Mouse (Mus musculus) hindbrain, embryonic 13.5 days (tissue): ENCODE measurements at regions not wholly inside any gene's neighbourhood (a gene's known extent, or its start where the extent isn't known, plus 50 kb on each side); places are given as distances from the start of the nearest gene placed in this dataset.
A peak's percentile ranks its signal among the peaks of the same experiment; 100 is the strongest.

Experiments used
- ATAC-seq: fragments of 200-750 bp; cut with Nextera tagmentation; 2 replicates; pipeline ENCODE4 v1.8.0; 2017; ENCODE audit warnings: moderate TSS enrichment; ENCODE audit not compliant: low FRiP score
- H3K27ac ChIP-seq: fragments of 300-500 bp; sonication (generic); 2 replicates; pipeline ENCODE4 v1.5.1; 2015; ENCODE audit warnings: inconsistent platforms, mild to moderate bottlenecking, moderate library complexity
- H3K27me3 ChIP-seq: fragments of 300-500 bp; sonication (generic); 2 replicates; pipeline ENCODE4 v1.6.1; 2015; ENCODE audit warnings: mild to moderate bottlenecking, inconsistent platforms
- H3K36me3 ChIP-seq: fragments of 300-500 bp; sonication (generic); 2 replicates; pipeline ENCODE4 v1.6.1; 2015; ENCODE audit warnings: mild to moderate bottlenecking, inconsistent platforms
- H3K4me1 ChIP-seq: fragments of 300-500 bp; sonication (generic); replicated peaks from 2 replicates; pipeline ENCODE4 v1.6.1; 2015; ENCODE audit warnings: inconsistent platforms
- H3K4me2 ChIP-seq: fragments of 300-500 bp; sonication (generic); 2 replicates; pipeline ENCODE4 v1.6.1; 2015; ENCODE audit warnings: inconsistent platforms, mild to moderate bottlenecking, moderate library complexity
- H3K4me3 ChIP-seq: fragments of 300-500 bp; sonication (generic); 2 replicates; pipeline ENCODE4 v1.5.1; 2015; ENCODE audit warnings: mild to moderate bottlenecking, inconsistent platforms
- H3K9ac ChIP-seq: fragments of 300-500 bp; sonication (generic); 2 replicates; pipeline ENCODE4 v1.6.1; 2015; ENCODE audit warnings: mild to moderate bottlenecking, inconsistent platforms
- H3K9me3 ChIP-seq: fragments of 300-500 bp; sonication (generic); 2 replicates; pipeline ENCODE4 v1.6.1; 2016; ENCODE audit warnings: inconsistent platforms
- WGBS: fragments of 180-500 bp; shearing (Covaris S2); methylation state at CpG from one replicate; pipeline ENCODE4 v1.1.7; 2015; 5-methylcytosine and 5-hydroxymethylcytosine counted together

DNA sequence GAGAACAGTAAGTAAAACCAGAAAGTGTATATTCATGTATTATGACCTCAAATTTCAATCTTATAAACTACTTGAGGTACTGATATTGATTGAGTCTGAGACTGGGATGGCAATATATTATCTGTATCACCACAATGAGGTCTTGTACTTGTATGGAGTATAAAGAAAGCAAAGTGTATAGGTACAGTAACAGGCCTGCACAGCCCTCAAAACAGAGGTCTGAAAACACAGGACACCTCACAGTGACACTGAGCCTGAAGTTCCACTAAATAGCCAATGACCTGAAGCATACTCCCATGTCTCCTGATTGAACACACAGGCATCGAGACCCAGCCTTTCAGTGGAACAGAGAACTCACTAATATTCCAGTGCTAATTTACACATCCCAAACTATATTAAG is 144.8 kb downstream of the Dad1 start:
- Histone ChIP-seq H3K9ac (no peak overlapping the region), H3K4me3 (no peak overlapping the region), H3K4me2 (no peak overlapping the region), H3K9me3 (no peaks in the 10 kb centered on the region), H3K36me3 (no peaks in the 10 kb centered on the region), H3K27me3 (no peaks in the 10 kb centered on the region), H3K4me1 (peaks cover 18% of the 10 kb centered on the region), H3K27ac (no peak overlapping the region)
- no peak for ATAC-seq
- 97% methylated on average over 1 of the region's 1 CpGs for WGBS

GRCm38 (mm10) chr14:54108311-54109074 is 145.4 kb downstream of the Dad1 start:
- 20% methylated on average over 9 of the region's 9 CpGs for WGBS
- H3K27ac ChIP-seq: no peak overlapping the region

GRCm38 (mm10) chr14:54107204-54107796 is 146.6 kb downstream of the Dad1 start:
- no peaks in the 10 kb centered on the region for H3K36me3 ChIP-seq
- H3K27me3 ChIP-seq: no peaks in the 10 kb centered on the region
- no peak for ATAC-seq
- H3K9me3 ChIP-seq: no peaks in the 10 kb centered on the region
- peaks cover 18% of the 10 kb centered on the region for H3K4me1 ChIP-seq
- WGBS: 89% methylated on average over 7 of the region's 7 CpGs
- no peak overlapping the region for H3K27ac ChIP-seq
- no peak overlapping the region for H3K9ac ChIP-seq
- H3K4me3 ChIP-seq: no peak overlapping the region
- H3K4me2 ChIP-seq: no peak overlapping the region

More at GRCm38 (mm10) chr14:54108311-54109074, 145.4 kb downstream of the Dad1 start:
- Histone ChIP-seq H3K36me3 (no peaks in the 10 kb centered on the region), H3K4me2 (no peak overlapping the region), H3K9ac (no peak overlapping the region), H3K27me3 (no peaks in the 10 kb centered on the region), H3K4me3 (no peak overlapping the region), H3K4me1 (peaks cover 18% of the 10 kb centered on the region), H3K9me3 (no peaks in the 10 kb centered on the region)
- peak; percentile 65; the same call in 1 of the 2 replicates for ATAC-seq

DNA sequence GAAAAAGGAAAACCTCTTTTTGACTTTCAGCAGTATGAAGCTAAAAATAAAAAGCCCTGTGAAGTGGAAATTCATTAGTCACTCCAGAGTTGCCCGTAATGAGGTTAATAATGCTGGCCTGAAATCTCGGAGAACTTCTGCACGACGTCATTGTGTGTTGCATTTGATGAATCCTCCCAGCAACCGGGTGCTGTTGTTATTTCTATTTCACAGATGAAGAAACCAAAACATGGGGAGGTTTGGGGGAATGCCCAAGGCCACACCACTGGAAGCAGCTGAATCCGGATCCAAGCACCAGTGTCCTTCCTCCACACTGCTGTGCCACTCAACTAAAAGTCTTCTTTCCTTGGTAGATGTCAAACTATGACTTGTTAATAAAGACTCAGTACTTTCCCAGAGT is 149.7 kb downstream of the Dad1 start:
- no peak overlapping the region for H3K27ac ChIP-seq
- H3K4me2 ChIP-seq: no peak overlapping the region
- 84% methylated on average over 6 of the region's 6 CpGs for WGBS
- ATAC-seq: no peak
- no peaks in the 10 kb centered on the region for H3K27me3 ChIP-seq
- no peak overlapping the region for H3K9ac ChIP-seq
- H3K36me3 ChIP-seq: no peaks in the 10 kb centered on the region
- no peak overlapping the region for H3K4me3 ChIP-seq
- peaks cover 18% of the 10 kb centered on the region for H3K4me1 ChIP-seq
- no peaks in the 10 kb centered on the region for H3K9me3 ChIP-seq

- Histone ChIP-seq H3K9ac (no peak overlapping the region), H3K4me1 (peaks cover 11% of the 10 kb centered on the region), H3K27ac (no peak overlapping the region), H3K36me3 (no peaks in the 10 kb centered on the region), H3K27me3 (no peaks in the 10 kb centered on the region), H3K4me3 (no peak overlapping the region), H3K4me2 (no peak overlapping the region), H3K9me3 (no peaks in the 10 kb centered on the region)
- 78% methylated on average over 5 of the region's 5 CpGs for WGBS
- ATAC-seq: no peak
Observed at GRCm38 (mm10) chr14:54103541-54103940, 150.4 kb downstream of the Dad1 start.

DNA sequence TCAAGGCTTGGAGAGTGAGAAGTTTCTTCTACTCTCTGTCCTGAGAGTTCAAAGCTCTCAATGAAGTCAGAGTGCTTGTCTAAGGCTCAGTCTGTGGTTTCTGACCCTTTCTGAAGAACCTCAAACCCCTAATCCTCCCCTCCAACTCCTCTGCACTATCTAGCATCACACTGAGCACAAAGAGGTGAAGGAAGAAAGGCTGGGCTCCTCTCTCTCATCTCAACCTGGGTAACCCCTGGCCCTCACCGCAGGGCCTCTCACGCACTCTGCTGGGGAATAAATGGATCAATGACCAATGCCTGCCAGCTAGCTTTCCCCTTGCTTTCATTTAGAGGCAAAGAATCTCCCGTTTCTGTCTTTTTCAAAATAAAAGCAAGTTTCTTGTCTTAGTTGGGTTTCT is 150.8 kb downstream of the Dad1 start:
- Histone ChIP-seq H3K4me1 (peaks cover 7% of the 10 kb centered on the region), H3K27ac (no peak overlapping the region), H3K4me3 (no peak overlapping the region), H3K9ac (no peak overlapping the region), H3K36me3 (no peaks in the 10 kb centered on the region), H3K27me3 (no peaks in the 10 kb centered on the region), H3K9me3 (no peaks in the 10 kb centered on the region), H3K4me2 (no peak overlapping the region)
- 60% methylated on average over 3 of the region's 3 CpGs for WGBS
- no peak for ATAC-seq

GRCm38 (mm10) chr14:54101775-54102174 is 152.1 kb downstream of the Dad1 start:
- Histone ChIP-seq H3K4me2 (no peak overlapping the region), H3K4me3 (no peak overlapping the region), H3K9me3 (no peaks in the 10 kb centered on the region), H3K4me1 (0 out of 2 replicates have a peak, but pooled peaks cover 11% of the 10 kb centered on the region), H3K36me3 (no peaks in the 10 kb centered on the region), H3K9ac (no peak overlapping the region), H3K27me3 (no peaks in the 10 kb centered on the region), H3K27ac (no peak overlapping the region)
- no peak for ATAC-seq
- WGBS: 53% methylated on average over 3 of the region's 3 CpGs

GRCm38 (mm10) chr14:54099360-54099759 is 154.5 kb downstream of the Dad1 start:
- Histone ChIP-seq H3K27me3 (no peaks in the 10 kb centered on the region), H3K4me3 (no peak overlapping the region), H3K27ac (no peak overlapping the region), H3K9ac (no peak overlapping the region), H3K4me1 (0 out of 2 replicates have a peak, but pooled peaks cover 11% of the 10 kb centered on the region), H3K4me2 (no peak overlapping the region), H3K9me3 (no peaks in the 10 kb centered on the region), H3K36me3 (no peaks in the 10 kb centered on the region)
- WGBS: 88% methylated on average over 6 of the region's 6 CpGs
- no peak for ATAC-seq

GRCm38 (mm10) chr14:54098122-54098775 is 155.7 kb downstream of the Dad1 start:
- no peak overlapping the region for H3K27ac ChIP-seq
- ATAC-seq: no peak
- H3K4me3 ChIP-seq: no peak overlapping the region
- no peak overlapping the region for H3K4me2 ChIP-seq
- H3K27me3 ChIP-seq: no peaks in the 10 kb centered on the region
- no peak overlapping the region for H3K9ac ChIP-seq
- 81% methylated on average over 10 of the region's 10 CpGs for WGBS
- 0 out of 2 replicates have a peak, but pooled peaks cover 11% of the 10 kb centered on the region for H3K4me1 ChIP-seq
- no peaks in the 10 kb centered on the region for H3K36me3 ChIP-seq
- H3K9me3 ChIP-seq: no peaks in the 10 kb centered on the region

GRCm38 (mm10) chr14:54097026-54097425 is 156.9 kb downstream of the Dad1 start:
- no peaks in the 10 kb centered on the region for H3K27me3 ChIP-seq
- WGBS: 87% methylated on average over 2 of the region's 2 CpGs
- ATAC-seq: no peak
- no peak overlapping the region for H3K4me3 ChIP-seq
- no peaks in the 10 kb centered on the region for H3K9me3 ChIP-seq
- H3K9ac ChIP-seq: no peak overlapping the region
- H3K4me2 ChIP-seq: no peak overlapping the region
- H3K36me3 ChIP-seq: no peaks in the 10 kb centered on the region
- H3K27ac ChIP-seq: no peak overlapping the region
- 0 out of 2 replicates have a peak, but pooled peaks cover 11% of the 10 kb centered on the region for H3K4me1 ChIP-seq

- no peak overlapping the region for H3K4me3 ChIP-seq
- H3K36me3 ChIP-seq: no peaks in the 10 kb centered on the region
- ATAC-seq: no peak
- WGBS: 90% methylated on average over 6 of the region's 6 CpGs
- no peak overlapping the region for H3K4me2 ChIP-seq
- H3K4me1 ChIP-seq: no peaks in the 10 kb centered on the region
- no peak overlapping the region for H3K27ac ChIP-seq
- H3K9me3 ChIP-seq: no peaks in the 10 kb centered on the region
- H3K9ac ChIP-seq: no peak overlapping the region
- H3K27me3 ChIP-seq: no peaks in the 10 kb centered on the region
Observed at GRCm38 (mm10) chr14:54092444-54092843, 161.5 kb downstream of the Dad1 start.

DNA sequence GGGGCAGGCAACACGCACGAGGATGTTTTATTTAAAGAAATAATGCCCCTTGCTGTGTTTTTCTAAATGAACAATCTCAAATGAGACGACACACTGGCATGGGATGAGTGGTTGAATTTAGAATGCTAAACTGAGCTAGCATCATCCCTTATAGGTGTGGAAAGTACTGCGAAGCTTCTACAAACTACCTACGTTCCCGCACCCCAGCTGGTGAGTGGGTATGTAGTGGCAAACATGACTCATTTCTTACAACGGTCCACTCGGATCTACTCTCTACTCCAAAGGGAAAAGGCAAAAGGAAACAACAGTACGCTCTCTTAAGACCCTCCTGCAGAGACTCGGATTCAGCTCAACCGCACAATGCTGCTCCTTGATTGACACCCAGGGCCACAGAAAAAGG is 167.2 kb downstream of the Dad1 start:
- no peaks in the 10 kb centered on the region for H3K27me3 ChIP-seq
- no peaks in the 10 kb centered on the region for H3K4me1 ChIP-seq
- ATAC-seq: no peak
- H3K36me3 ChIP-seq: no peaks in the 10 kb centered on the region
- H3K9me3 ChIP-seq: no peaks in the 10 kb centered on the region
- H3K27ac ChIP-seq: no peak overlapping the region
- H3K4me3 ChIP-seq: no peak overlapping the region
- H3K9ac ChIP-seq: no peak overlapping the region
- H3K4me2 ChIP-seq: no peak overlapping the region
- 77% methylated on average over 11 of the region's 11 CpGs for WGBS
